Mouse (Mus musculus) forebrain, embryonic 12.5 days (tissue): Measurements from ENCODE around the gene Slc8a3. TPM values are rescaled to one million over a fixed set of nuclear protein-coding genes. Genes with fewer than 3 reads are reported as not detected.
A peak's percentile ranks its signal among the peaks of the same experiment; 100 is the strongest.

Experiments used
- ATAC-seq: fragments of 200-750 bp; cut with Nextera tagmentation; 2 replicates; pipeline ENCODE4 v1.8.0; 2017; ENCODE audit warnings: moderate TSS enrichment; ENCODE audit not compliant: low FRiP score
- H3K27ac ChIP-seq: fragments of 300-500 bp; sonication (generic); 2 replicates; pipeline ENCODE4 v1.5.1; 2016; ENCODE audit warnings: mild to moderate bottlenecking
- H3K27me3 ChIP-seq: fragments of 300-500 bp; sonication (generic); 2 replicates; pipeline ENCODE4 v1.6.1; 2016; ENCODE audit warnings: mild to moderate bottlenecking
- H3K36me3 ChIP-seq: fragments of 300-500 bp; sonication (generic); replicated peaks from 2 replicates; pipeline ENCODE4 v1.6.1; 2016; ENCODE audit warnings: mild to moderate bottlenecking
- H3K4me1 ChIP-seq: fragments of 300-500 bp; sonication (generic); 2 replicates; pipeline ENCODE4 v1.6.1; 2016
- H3K4me2 ChIP-seq: fragments of 300-500 bp; sonication (generic); 2 replicates; pipeline ENCODE4 v1.6.1; 2016; ENCODE audit warnings: mild to moderate bottlenecking, moderate library complexity
- H3K4me3 ChIP-seq: fragments of 300-500 bp; sonication (generic); replicated peaks from 2 replicates; pipeline ENCODE4 v1.5.1; 2016; ENCODE audit warnings: mild to moderate bottlenecking
- H3K9ac ChIP-seq: fragments of 300-500 bp; sonication (generic); 2 replicates; pipeline ENCODE4 v1.6.1; 2016; ENCODE audit warnings: mild to moderate bottlenecking
- H3K9me3 ChIP-seq: fragments of 300-500 bp; sonication (generic); 2 replicates; pipeline ENCODE4 v1.6.1; 2016
- WGBS: fragments of 180-500 bp; shearing (Covaris S2); methylation state at CpG from one replicate; pipeline ENCODE4 v1.1.7; 2016; 5-methylcytosine and 5-hydroxymethylcytosine counted together
- polyA plus RNA-seq: library from polyadenylated mRNA; unstranded; fragments of >200 nt; fragmentation: Nextera tagmentation; extraction: Ambion mirVana; gene quantifications from 2 replicates; pipeline ENCODE4 v1.2.1, GENCODE M21; 2016

Slc8a3 gene
- polyA plus RNA-seq, 1 experiment from 2014 or later = 2.2 TPM

- Histone ChIP-seq H3K27me3 (no peaks in the 10 kb centered on the region), H3K9me3 (no peaks in the 10 kb centered on the region), H3K4me1 (no peaks in the 10 kb centered on the region), H3K9ac (no peak overlapping the region), H3K4me2 (no peak overlapping the region), H3K27ac (no peak overlapping the region), H3K36me3 (no peaks in the 10 kb centered on the region), H3K4me3 (no peak overlapping the region)
- 89% methylated on average over 1 of the region's 1 CpGs for WGBS
- no peak for ATAC-seq
These were observed 99.1 kb downstream of the Slc8a3 start for GRCm38 (mm10) chr12:81233746-81234380.

- H3K27ac ChIP-seq = no peak overlapping the region
- no peaks in the 10 kb centered on the region for H3K27me3 ChIP-seq
- no peak overlapping the region for H3K9ac ChIP-seq
- H3K4me3 ChIP-seq = no peak overlapping the region
- no peaks in the 10 kb centered on the region for H3K9me3 ChIP-seq
- 72% methylated on average over 5 of the region's 5 CpGs for WGBS
- H3K4me1 ChIP-seq = peaks cover 15% of the 10 kb centered on the region; the same call in 1 of the 2 replicates
- no peaks in the 10 kb centered on the region for H3K36me3 ChIP-seq
- no peak for ATAC-seq
- no peak overlapping the region for H3K4me2 ChIP-seq
These were observed 105.1 kb downstream of the Slc8a3 start for GRCm38 (mm10) chr12:81227767-81228460.

- ATAC-seq = no peak
- H3K4me3 ChIP-seq = no peak overlapping the region
- H3K4me1 ChIP-seq = peaks cover 15% of the 10 kb centered on the region; the same call in 1 of the 2 replicates
- no peaks in the 10 kb centered on the region for H3K36me3 ChIP-seq
- WGBS = 56% methylated on average over 3 of the region's 3 CpGs
- H3K27ac ChIP-seq = no peak overlapping the region
- no peak overlapping the region for H3K9ac ChIP-seq
- no peak overlapping the region for H3K4me2 ChIP-seq
- H3K9me3 ChIP-seq = no peaks in the 10 kb centered on the region
- no peaks in the 10 kb centered on the region for H3K27me3 ChIP-seq
These were observed 106.4 kb downstream of the Slc8a3 start for GRCm38 (mm10) chr12:81226590-81226989.

- no peak overlapping the region for H3K4me2 ChIP-seq
- no peaks in the 10 kb centered on the region for H3K36me3 ChIP-seq
- H3K9ac ChIP-seq = no peak overlapping the region
- no peaks in the 10 kb centered on the region for H3K27me3 ChIP-seq
- no peak overlapping the region for H3K27ac ChIP-seq
- no peak overlapping the region for H3K4me3 ChIP-seq
- H3K4me1 ChIP-seq = peaks cover 15% of the 10 kb centered on the region; the same call in 1 of the 2 replicates
- ATAC-seq = no peak
- no peaks in the 10 kb centered on the region for H3K9me3 ChIP-seq
- WGBS = 45% methylated on average over 6 of the region's 6 CpGs
These were observed 106.9 kb downstream of the Slc8a3 start for GRCm38 (mm10) chr12:81225966-81226577.

GRCm38 (mm10) chr12:81224843-81225242 is 108.1 kb downstream of the Slc8a3 start:
- H3K27ac ChIP-seq = no peak overlapping the region
- H3K4me3 ChIP-seq = no peak overlapping the region
- no peak for ATAC-seq
- 78% methylated on average over 2 of the region's 2 CpGs for WGBS
- no peaks in the 10 kb centered on the region for H3K27me3 ChIP-seq
- H3K4me1 ChIP-seq = peaks cover 15% of the 10 kb centered on the region; the same call in 1 of the 2 replicates
- no peaks in the 10 kb centered on the region for H3K9me3 ChIP-seq
- no peak overlapping the region for H3K4me2 ChIP-seq
- H3K36me3 ChIP-seq = no peaks in the 10 kb centered on the region
- H3K9ac ChIP-seq = no peak overlapping the region

- no peak overlapping the region for H3K9ac ChIP-seq
- no peaks in the 10 kb centered on the region for H3K9me3 ChIP-seq
- no peak overlapping the region for H3K4me3 ChIP-seq
- H3K27ac ChIP-seq = no peak overlapping the region
- WGBS = 73% methylated on average over 2 of the region's 2 CpGs
- H3K36me3 ChIP-seq = no peaks in the 10 kb centered on the region
- ATAC-seq = no peak
- no peaks in the 10 kb centered on the region for H3K27me3 ChIP-seq
- H3K4me2 ChIP-seq = no peak overlapping the region
- H3K4me1 ChIP-seq = peaks cover 15% of the 10 kb centered on the region; the same call in 1 of the 2 replicates
These were observed 109.7 kb downstream of the Slc8a3 start for GRCm38 (mm10) chr12:81223276-81223675.

GRCm38 (mm10) chr12:81219339-81219738 is 113.6 kb downstream of the Slc8a3 start:
- no peaks in the 10 kb centered on the region for H3K4me1 ChIP-seq
- no peaks in the 10 kb centered on the region for H3K27me3 ChIP-seq
- no peak for ATAC-seq
- no peaks in the 10 kb centered on the region for H3K36me3 ChIP-seq
- no peaks in the 10 kb centered on the region for H3K9me3 ChIP-seq
- no peak overlapping the region for H3K4me3 ChIP-seq
- H3K4me2 ChIP-seq = no peak overlapping the region
- 82% methylated on average over 4 of the region's 4 CpGs for WGBS
- no peak overlapping the region for H3K9ac ChIP-seq
- no peak overlapping the region for H3K27ac ChIP-seq

- H3K4me3 ChIP-seq = no peak overlapping the region
- no peak for ATAC-seq
- WGBS = 72% methylated on average over 2 of the region's 2 CpGs
- no peaks in the 10 kb centered on the region; the same call in 1 of the 2 replicates for H3K4me1 ChIP-seq
- no peaks in the 10 kb centered on the region for H3K36me3 ChIP-seq
- no peak overlapping the region for H3K27ac ChIP-seq
- H3K27me3 ChIP-seq = no peaks in the 10 kb centered on the region
- H3K4me2 ChIP-seq = no peak overlapping the region
- H3K9me3 ChIP-seq = no peaks in the 10 kb centered on the region
- no peak overlapping the region for H3K9ac ChIP-seq
These were observed 124.4 kb downstream of the Slc8a3 start for GRCm38 (mm10) chr12:81208559-81208958.

GRCm38 (mm10) chr12:81205619-81206560 is 127.1 kb downstream of the Slc8a3 start:
- ATAC-seq = no peak
- WGBS = 15% methylated on average over 6 of the region's 6 CpGs
- Histone ChIP-seq H3K4me1 (peaks cover 12% of the 10 kb centered on the region), H3K4me2 (no peak overlapping the region), H3K27ac (no peak overlapping the region), H3K27me3 (0 out of 2 replicates have a peak, but pooled peaks cover 5% of the 10 kb centered on the region), H3K9ac (no peak overlapping the region), H3K4me3 (no peak overlapping the region), H3K9me3 (no peaks in the 10 kb centered on the region), H3K36me3 (no peaks in the 10 kb centered on the region)

- Histone ChIP-seq H3K27me3 (peaks cover 8% of the 10 kb centered on the region; the same call in 1 of the 2 replicates), H3K9ac (no peak overlapping the region), H3K36me3 (no peaks in the 10 kb centered on the region), H3K9me3 (no peaks in the 10 kb centered on the region), H3K4me3 (no peak overlapping the region), H3K4me1 (peaks cover 19% of the 10 kb centered on the region), H3K4me2 (no peak overlapping the region), H3K27ac (no peak overlapping the region)
- ATAC-seq = no peak
- WGBS = 14% methylated on average over 1 of the region's 1 CpGs
These were observed 129.8 kb downstream of the Slc8a3 start for GRCm38 (mm10) chr12:81203226-81203625.

GRCm38 (mm10) chr12:81199280-81199955 is 133.6 kb downstream of the Slc8a3 start:
- no peaks in the 10 kb centered on the region for H3K9me3 ChIP-seq
- H3K4me2 ChIP-seq = peak overlapping the region; percentile 35
- peak; percentile 79 for ATAC-seq
- 34% methylated on average over 23 of the region's 23 CpGs for WGBS
- no peak overlapping the region for H3K4me3 ChIP-seq
- peaks cover 19% of the 10 kb centered on the region for H3K4me1 ChIP-seq
- no peaks in the 10 kb centered on the region for H3K36me3 ChIP-seq
- H3K27me3 ChIP-seq = peaks cover 8% of the 10 kb centered on the region; the same call in 1 of the 2 replicates
- no peak overlapping the region for H3K9ac ChIP-seq
- H3K27ac ChIP-seq = no peak overlapping the region
